Mouse (Mus musculus): ENCODE data around the gene Ctbs. TPM values are rescaled to one million over a fixed set of nuclear protein-coding genes. Genes with fewer than 3 reads are reported as not detected.

Gene Ctbs
- total RNA-seq, 2 experiments from 2014 or later, result 6.7 to 8.2 TPM

DNA sequence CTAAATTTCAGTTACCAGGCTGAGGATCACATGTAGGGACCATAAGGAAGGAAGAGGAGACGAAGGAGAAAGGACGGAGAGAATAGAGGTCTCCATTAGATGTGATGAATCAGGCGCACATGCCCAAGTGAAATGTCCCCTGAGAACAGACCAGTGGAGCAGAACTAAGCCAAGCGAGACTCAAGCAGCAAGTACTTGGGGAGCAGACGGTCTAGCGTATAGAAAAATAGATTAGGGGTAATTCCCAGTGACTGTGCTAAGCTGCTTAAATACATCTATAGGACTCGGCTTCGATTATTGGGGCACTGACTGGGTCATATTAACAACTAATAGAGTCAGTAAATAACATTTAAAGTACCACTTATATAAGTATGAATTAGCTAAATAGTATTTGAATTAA, 45.3 kb downstream of the Ctbs start:
- DNase-seq (ENCODE audit: low spot score in 2 of 2), result no peak

DNA sequence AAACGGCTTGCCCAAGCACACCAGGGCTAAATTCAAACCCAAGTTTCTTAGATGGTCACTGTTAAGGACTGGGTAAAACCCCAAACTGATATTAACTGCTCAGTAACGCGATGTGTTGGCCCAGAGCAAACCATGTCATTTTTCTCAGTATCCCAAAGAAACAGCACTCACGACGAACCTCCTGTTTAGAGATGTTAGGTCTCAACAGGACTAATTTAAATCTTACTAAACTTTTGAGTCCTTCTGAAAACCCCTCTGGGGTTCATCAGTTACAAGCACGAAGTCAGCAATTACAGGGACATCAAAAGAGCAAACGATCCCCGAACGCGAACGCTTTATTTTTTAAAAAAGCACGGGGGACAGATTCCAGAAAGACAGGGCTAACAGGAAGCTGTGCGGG, 49.4 kb downstream of the Ctbs start:
- no peak for DNase-seq (ENCODE audit: low spot score in 2 of 2)

DNA sequence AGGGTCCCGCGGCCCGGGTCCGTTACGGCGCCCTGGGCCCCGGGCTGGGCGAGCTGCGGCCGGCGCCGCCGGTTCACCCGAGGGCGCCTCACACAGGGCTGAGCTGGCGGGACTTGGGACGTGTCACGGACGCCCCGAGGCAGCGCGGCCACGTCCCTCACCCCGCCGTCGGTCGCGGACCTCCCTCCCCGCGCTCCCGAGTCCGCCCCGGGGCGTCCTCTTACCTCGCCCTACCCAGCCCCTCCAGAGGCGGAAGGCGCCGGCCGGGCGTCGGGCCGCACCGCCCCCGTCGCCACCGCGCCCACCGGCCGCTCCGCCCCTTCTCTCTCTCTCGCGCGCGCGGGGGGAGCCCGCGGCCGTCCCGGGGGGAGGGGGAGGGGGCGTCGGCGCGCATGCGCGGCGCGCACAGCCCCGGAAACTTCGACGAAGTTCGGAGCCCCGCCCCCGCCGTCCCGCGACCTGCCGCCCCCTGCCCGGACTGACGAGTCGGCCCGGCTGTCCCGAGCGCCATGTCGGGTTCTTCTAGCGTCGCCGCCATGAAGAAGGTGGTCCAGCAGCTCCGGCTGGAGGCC, 49.9 kb downstream of the Ctbs start, which contains the start of the genes Spata1 and Gng5:
Gene Spata1, minus strand, starts transcription at position 323 of the 572 bp plus-strand sequence.
Gene Gng5, plus strand, starts transcription at position 377 of the 572 bp plus-strand sequence.
- DNase-seq (ENCODE audit: low spot score in 2 of 2), result peak; percentile 77 to 83

GRCm38 (mm10) chr3:146500003-146500809, 50.6 kb downstream of the Ctbs start:
- peak in 1 of 2 experiments; percentile 45 for DNase-seq (ENCODE audit: low spot score in 2 of 2)

- DNase-seq (ENCODE audit: low spot score in 2 of 2), result no peak
These were observed 51.2 kb downstream of the Ctbs start for GRCm38 (mm10) chr3:146500810-146501201.

DNA sequence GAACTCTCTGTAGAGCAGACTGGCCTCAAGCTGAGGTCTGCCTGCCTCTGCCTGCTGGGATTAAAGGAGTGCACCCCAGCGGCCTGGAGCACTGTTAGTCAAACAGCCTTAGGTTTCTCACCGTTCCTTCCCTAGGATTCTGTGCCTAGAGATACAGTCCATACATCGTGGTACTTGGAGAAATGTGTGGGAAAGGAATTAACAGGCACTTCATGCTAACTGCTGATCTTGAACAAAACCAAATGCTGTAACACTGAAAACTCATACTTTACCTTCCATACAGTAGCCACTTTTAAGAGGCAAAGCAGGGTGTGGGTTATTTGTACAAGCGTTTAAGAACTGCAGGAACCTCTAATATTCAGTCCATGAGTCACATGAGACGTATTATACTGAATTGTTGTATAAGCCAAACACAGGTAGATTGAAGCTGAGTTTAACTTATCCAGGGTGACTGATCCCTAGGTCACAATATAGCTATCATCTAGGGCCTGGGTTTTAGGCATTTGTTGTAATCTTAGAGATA, 52.1 kb downstream of the Ctbs start:
- DNase-seq (ENCODE audit: low spot score in 2 of 2), result no peak

GRCm38 (mm10) chr3:146506711-146507110, 57.1 kb downstream of the Ctbs start:
- no peak for DNase-seq (ENCODE audit: low spot score in 2 of 2)

Other genes starting within 250 kb of the Ctbs start
- under 1 TPM; 0.47 to 0.66 TPM for gene Lpar3, start 228.8 kb upstream of the Ctbs start, total RNA-seq (2021)
- 100 to 1,000 TPM; 191 to 199 TPM for gene Ssx2ip, start 45.2 kb upstream of the Ctbs start, total RNA-seq (2021)
- gene Spata1, start 50.0 kb downstream of the Ctbs start, total RNA-seq (2021), result 1 to 10 TPM; 3.2 to 3.3 TPM
- gene Gng5, start 50.0 kb downstream of the Ctbs start, total RNA-seq (2021), result 10 to 100 TPM; 41.1 to 64.9 TPM
- gene Rpf1, start 71.6 kb downstream of the Ctbs start, total RNA-seq (2021), result 10 to 100 TPM; 17.0 to 18.6 TPM
- under 1 TPM; 0.38 to 0.75 TPM for gene Uox, start 120.6 kb downstream of the Ctbs start, total RNA-seq (2021)
- gene Dnase2b, start 165.8 kb downstream of the Ctbs start, total RNA-seq (2021), result not detected
- not detected for gene 4930503B20Rik, start 201.5 kb downstream of the Ctbs start, total RNA-seq (2021)
- under 1 TPM; 0.83 to 0.94 TPM for gene Samd13, start 235.8 kb downstream of the Ctbs start, total RNA-seq (2021)